Mouse (Mus musculus) liver, embryonic 16.5 days (tissue): Measurements from ENCODE around the gene Tuba1c. TPM values are rescaled to one million over a fixed set of nuclear protein-coding genes. Genes with fewer than 3 reads are reported as not detected.

Source experiments
- ATAC-seq: fragments of 200-750 bp; cut with Nextera tagmentation; 2 replicates; pipeline ENCODE4 v1.8.0; 2017; ENCODE audit warnings: low read depth, mild to moderate bottlenecking, moderate number of reproducible peaks, moderate library complexity
- H3K27ac ChIP-seq: fragments of 300-500 bp; sonication (generic); 2 replicates; pipeline ENCODE4 v1.5.1; 2014; ENCODE audit warnings: mild to moderate bottlenecking, low read length
- H3K27me3 ChIP-seq: fragments of 300-500 bp; sonication (generic); 2 replicates; pipeline ENCODE4 v1.6.1; 2014; ENCODE audit warnings: low read depth, low read length, mixed read lengths; ENCODE audit not compliant: control insufficient read depth, insufficient read depth
- H3K36me3 ChIP-seq: fragments of 300-500 bp; sonication (generic); 2 replicates; pipeline ENCODE4 v1.6.1; 2014; ENCODE audit warnings: mild to moderate bottlenecking; ENCODE audit not compliant: control insufficient read depth, insufficient read depth
- H3K4me1 ChIP-seq: fragments of 300-500 bp; sonication (generic); 2 replicates; pipeline ENCODE4 v1.6.1; 2014; ENCODE audit warnings: low read depth, low read length, mixed read lengths; ENCODE audit not compliant: control insufficient read depth
- H3K4me2 ChIP-seq: fragments of 300-500 bp; sonication (generic); 2 replicates; pipeline ENCODE4 v1.6.1; 2014; ENCODE audit warnings: low read depth, low read length, mixed read lengths
- H3K4me3 ChIP-seq: fragments of 300-500 bp; sonication (generic); 2 replicates; pipeline ENCODE4 v1.5.1; 2014; ENCODE audit warnings: low read depth, mild to moderate bottlenecking, low read length
- H3K9ac ChIP-seq: fragments of 300-500 bp; sonication (generic); 2 replicates; pipeline ENCODE4 v1.6.1; 2014; ENCODE audit warnings: low read depth, low read length
- H3K9me3 ChIP-seq: fragments of 300-500 bp; sonication (generic); replicated peaks from 2 replicates; pipeline ENCODE4 v1.6.1; 2016; ENCODE audit warnings: low read length; ENCODE audit not compliant: control insufficient read depth
- WGBS: fragments of 180-500 bp; shearing (Covaris S2); extraction: QIAGEN DNeasy Blood & Tissue Kit; methylation state at CpG from one replicate; pipeline ENCODE4 v1.1.7; 2014; ENCODE audit not compliant: insufficient replicate concordance; 5-methylcytosine and 5-hydroxymethylcytosine counted together
- polyA plus RNA-seq: library from polyadenylated mRNA; unstranded; fragments of >200 nt; fragmentation: Nextera tagmentation; extraction: Ambion mirVana; gene quantifications from 2 replicates; pipeline ENCODE4 v1.2.1, GENCODE M21; 2015

Gene Tuba1c
- polyA plus RNA-seq, 1 experiment from 2014 or later = 260 TPM

- Histone ChIP-seq H3K36me3 (peaks cover 36% of the 10 kb centered on the region), H3K4me2 (peak overlapping the region; percentile 79), H3K9me3 (no peaks in the 10 kb centered on the region), H3K27me3 (no peaks in the 10 kb centered on the region), H3K9ac (peak overlapping the region; percentile 88), H3K27ac (peak overlapping the region; percentile 20), H3K4me1 (peaks cover 39% of the 10 kb centered on the region), H3K4me3 (peak overlapping the region; percentile 76)
- 30% methylated on average over 9 of the region's 9 CpGs for WGBS
- ATAC-seq = no peak
These were observed 2.5 kb downstream of the Tuba1c start for GRCm38 (mm10) chr15:99032041-99032725.

GRCm38 (mm10) chr15:99032726-99033250 lies 3.1 kb downstream of the Tuba1c start:
- peak overlapping the region; percentile 20 for H3K27ac ChIP-seq
- 13% methylated on average over 7 of the region's 7 CpGs for WGBS

GRCm38 (mm10) chr15:99033498-99034270 lies 4.0 kb downstream of the Tuba1c start:
- H3K4me1 ChIP-seq = peaks cover 37% of the 10 kb centered on the region
- ATAC-seq = no peak
- peak overlapping the region; percentile 88; the same call in 1 of the 2 replicates for H3K9ac ChIP-seq
- 56% methylated on average over 7 of the region's 7 CpGs for WGBS
- peak overlapping the region; percentile 76 for H3K4me3 ChIP-seq
- peak overlapping the region; percentile 79 for H3K4me2 ChIP-seq
- peak overlapping the region; percentile 20 for H3K27ac ChIP-seq
- H3K9me3 ChIP-seq = no peaks in the 10 kb centered on the region
- H3K27me3 ChIP-seq = no peaks in the 10 kb centered on the region
- peaks cover 42% of the 10 kb centered on the region for H3K36me3 ChIP-seq

More at GRCm38 (mm10) chr15:99032726-99033250, 3.1 kb downstream of the Tuba1c start:
- H3K9me3 ChIP-seq = no peaks in the 10 kb centered on the region
- H3K4me1 ChIP-seq = peaks cover 39% of the 10 kb centered on the region
- peak overlapping the region; percentile 76 for H3K4me3 ChIP-seq
- no peaks in the 10 kb centered on the region for H3K27me3 ChIP-seq
- peak overlapping the region; percentile 88 for H3K9ac ChIP-seq
- no peak for ATAC-seq
- H3K36me3 ChIP-seq = peaks cover 36% of the 10 kb centered on the region
- H3K4me2 ChIP-seq = peak overlapping the region; percentile 79

GRCm38 (mm10) chr15:99035431-99035830 lies 5.7 kb downstream of the Tuba1c start:
- peaks cover 45% of the 10 kb centered on the region for H3K36me3 ChIP-seq
- no peaks in the 10 kb centered on the region for H3K9me3 ChIP-seq
- peak; percentile 23; the same call in 1 of the 2 replicates for ATAC-seq
- H3K4me1 ChIP-seq = peaks cover 30% of the 10 kb centered on the region
- H3K4me3 ChIP-seq = no peak overlapping the region
- 78% methylated on average over 4 of the region's 4 CpGs for WGBS
- no peak overlapping the region for H3K9ac ChIP-seq
- no peaks in the 10 kb centered on the region for H3K27me3 ChIP-seq
- H3K4me2 ChIP-seq = no peak overlapping the region
- no peak overlapping the region for H3K27ac ChIP-seq

- Histone ChIP-seq H3K9ac (no peak overlapping the region), H3K27me3 (no peaks in the 10 kb centered on the region), H3K4me2 (no peak overlapping the region), H3K27ac (no peak overlapping the region), H3K4me1 (peaks cover 30% of the 10 kb centered on the region), H3K36me3 (peaks cover 45% of the 10 kb centered on the region), H3K4me3 (no peak overlapping the region), H3K9me3 (no peaks in the 10 kb centered on the region)
- ATAC-seq = no peak
- 95% methylated on average over 8 of the region's 8 CpGs for WGBS
These were observed 6.7 kb downstream of the Tuba1c start for GRCm38 (mm10) chr15:99036249-99036905.

GRCm38 (mm10) chr15:99038025-99038424 lies 8.3 kb downstream of the Tuba1c start:
- Histone ChIP-seq H3K9me3 (no peaks in the 10 kb centered on the region), H3K4me2 (no peak overlapping the region), H3K9ac (no peak overlapping the region), H3K27ac (no peak overlapping the region), H3K4me3 (no peak overlapping the region), H3K36me3 (peaks cover 43% of the 10 kb centered on the region), H3K4me1 (peaks cover 18% of the 10 kb centered on the region), H3K27me3 (no peaks in the 10 kb centered on the region)
- no peak for ATAC-seq
- WGBS = 65% methylated on average over 1 of the region's 1 CpGs

GRCm38 (mm10) chr15:99038797-99039196 lies 9.1 kb downstream of the Tuba1c start:
- no peak overlapping the region for H3K27ac ChIP-seq
- peaks cover 10% of the 10 kb centered on the region for H3K4me1 ChIP-seq
- H3K4me3 ChIP-seq = no peak overlapping the region
- peaks cover 37% of the 10 kb centered on the region for H3K36me3 ChIP-seq
- no peak overlapping the region for H3K9ac ChIP-seq
- H3K4me2 ChIP-seq = no peak overlapping the region
- no peaks in the 10 kb centered on the region for H3K27me3 ChIP-seq
- H3K9me3 ChIP-seq = no peaks in the 10 kb centered on the region
- no peak for ATAC-seq
- 88% methylated on average over 5 of the region's 5 CpGs for WGBS

GRCm38 (mm10) chr15:99039306-99039705 lies 9.6 kb downstream of the Tuba1c start:
- Histone ChIP-seq H3K9ac (no peak overlapping the region), H3K4me2 (no peak overlapping the region), H3K27ac (no peak overlapping the region), H3K9me3 (no peaks in the 10 kb centered on the region), H3K36me3 (peaks cover 35% of the 10 kb centered on the region), H3K27me3 (no peaks in the 10 kb centered on the region), H3K4me1 (peaks cover 9% of the 10 kb centered on the region), H3K4me3 (no peak overlapping the region)
- no peak for ATAC-seq
- 66% methylated on average over 4 of the region's 4 CpGs for WGBS
